Mouse (Mus musculus): ENCODE measurements around the gene Bora.

DNA sequence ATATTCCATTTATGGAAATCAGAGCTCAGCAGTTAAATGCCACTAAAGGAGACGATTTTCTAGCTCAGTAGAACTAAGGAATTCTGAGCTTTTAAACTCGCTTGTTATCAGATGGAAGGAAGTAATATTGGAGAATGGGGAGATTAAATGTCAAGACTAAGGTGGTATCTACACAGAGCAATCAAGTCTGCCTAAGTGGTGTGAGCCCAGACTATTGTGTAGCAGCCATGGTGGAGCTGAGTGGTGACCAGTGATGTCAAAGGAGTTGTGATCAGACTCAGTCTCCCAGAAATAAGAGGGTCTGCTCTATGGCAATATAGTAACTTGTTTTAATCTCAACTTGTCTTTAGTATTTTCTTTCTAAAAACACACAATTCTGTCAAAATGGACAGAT is 35.1 kb upstream of the Bora start:
- TF ChIP-seq POLR2A (IDR thresholded peaks at IDR 0.05; ENCODE audit: insufficient read depth, low read depth, low read length) (no peak), CTCF (IDR thresholded peaks at IDR 0.05; ENCODE audit: insufficient read depth, low read depth, low read length) (no peak)

Data from olfactory bulb, adult 2 months (tissue).